Mouse (Mus musculus) layer of hippocampus, postnatal 14 days (tissue): ENCODE results near the gene Rxrb. TPM values are rescaled to one million over a fixed set of nuclear protein-coding genes. Genes with fewer than 3 reads are reported as not detected.

ENCODE experiments used
- DNase-seq, 2 experiments: peaks; one replicate each; pipeline ENCODE4 v3.0.0; 2021 to 2022; ENCODE audit warnings: low spot score in 2 of 2, mixed read lengths in 1 of 2
- microRNA-seq, 2 experiments: library from miRNA; unstranded; fragments of <30 nt; microRNA quantifications; one replicate each; pipeline ENCODE4 v1.2.0; 2021
- total RNA-seq, 2 experiments: library from RNA; stranded (reverse); gene quantifications; 2 replicates each; pipeline ENCODE4 v1.2.3; 2021

Rxrb gene
- total RNA-seq, 2 experiments from 2014 or later = 70.9 to 72.1 TPM

GRCm38 (mm10) chr17:34039562-34040450, 8.2 kb downstream of the Rxrb start:
- peak in 1 of 2 experiments; percentile 33 for DNase-seq

- DNase-seq = no peak
Measured at GRCm38 (mm10) chr17:34045941-34046340, 14.3 kb downstream of the Rxrb start.

GRCm38 (mm10) chr17:34047404-34048050, 15.9 kb downstream of the Rxrb start:
- DNase-seq = no peak

GRCm38 (mm10) chr17:34057224-34057623, 25.6 kb downstream of the Rxrb start:
- DNase-seq = no peak

- DNase-seq = no peak
Measured at GRCm38 (mm10) chr17:34068864-34069263, 37.3 kb downstream of the Rxrb start.

- DNase-seq = no peak
Measured at GRCm38 (mm10) chr17:34072091-34072490, 40.5 kb downstream of the Rxrb start.

- peak; percentile 48 to 77 for DNase-seq
Measured at GRCm38 (mm10) chr17:34075271-34075670, 43.7 kb downstream of the Rxrb start.

- DNase-seq = peak; percentile 65 to 84
Measured at GRCm38 (mm10) chr17:34077549-34077948, 45.9 kb downstream of the Rxrb start.

GRCm38 (mm10) chr17:34078148-34078547, 46.5 kb downstream of the Rxrb start:
- DNase-seq = no peak

GRCm38 (mm10) chr17:34079002-34079401, 47.4 kb downstream of the Rxrb start:
- DNase-seq = no peak

GRCm38 (mm10) chr17:34079621-34080020, 48.0 kb downstream of the Rxrb start:
- peak in 1 of 2 experiments; percentile 80 for DNase-seq

GRCm38 (mm10) chr17:34083104-34083503, 51.5 kb downstream of the Rxrb start:
- DNase-seq = no peak

- no peak for DNase-seq
Measured at GRCm38 (mm10) chr17:34087386-34087785, 55.8 kb downstream of the Rxrb start.

Small RNAs within 50 kb of the gene (microRNA-seq; reads per million reads assigned to microRNA genes)
- 0 to 0.68 reads per million in 2 experiments for gene Mir219a-1
- 0 reads per million in 2 experiments for gene Mir219c

Other genes starting within 250 kb of the Rxrb start
- gene Angptl4, start 250.0 kb upstream of the Rxrb start, total RNA-seq = 1 to 10 TPM; 4.8 to 5.8 TPM
- gene Kank3, start 221.3 kb upstream of the Rxrb start, total RNA-seq = 10 to 100 TPM; 45.2 to 48.1 TPM
- 100 to 1,000 TPM; 776 to 830 TPM for gene Rps28, start 207.2 kb upstream of the Rxrb start, total RNA-seq
- 100 to 1,000 TPM; 209 to 232 TPM for gene Ndufa7, start 207.2 kb upstream of the Rxrb start, total RNA-seq
- gene Cd320, start 188.7 kb upstream of the Rxrb start, total RNA-seq = 10 to 100 TPM; 25.9 to 28.8 TPM
- gene Gm7029, start 158.0 kb upstream of the Rxrb start, total RNA-seq = not detected
- gene Kifc1, start 141.2 kb upstream of the Rxrb start, total RNA-seq = 1 to 10 TPM; 2.9 to 4.5 TPM
- under 1 TPM in 1 of 2 experiments, not detected in 1; 0.50 TPM for gene Platr17, start 126.7 kb upstream of the Rxrb start, total RNA-seq
- 10 to 100 TPM; 28.0 to 28.6 TPM for gene Daxx, start 122.4 kb upstream of the Rxrb start, total RNA-seq
- 10 to 100 TPM; 27.4 to 34.4 TPM for gene Tapbp, start 115.9 kb upstream of the Rxrb start, total RNA-seq
- 10 to 100 TPM; 30.5 to 34.0 TPM for gene Zbtb22, start 115.9 kb upstream of the Rxrb start, total RNA-seq
- gene Rgl2, start 102.3 kb upstream of the Rxrb start, total RNA-seq = 10 to 100 TPM; 67.0 to 68.9 TPM
- gene Pfdn6, start 91.5 kb upstream of the Rxrb start, total RNA-seq = 10 to 100 TPM; 89.3 to 93.4 TPM
- gene Wdr46, start 91.2 kb upstream of the Rxrb start, total RNA-seq = 10 to 100 TPM; 17.5 to 18.5 TPM
- gene B3galt4, start 80.3 kb upstream of the Rxrb start, total RNA-seq = 1 to 10 TPM; 5.4 to 6.8 TPM
- gene Vps52, start 76.0 kb upstream of the Rxrb start, total RNA-seq = 10 to 100 TPM; 78.5 to 84.4 TPM
- gene Rps18, start 75.8 kb upstream of the Rxrb start, total RNA-seq = 100 to 1,000 TPM; 356 to 380 TPM
- 10 to 100 TPM; 14.4 to 15.9 TPM for gene H2-K1, start 31.5 kb upstream of the Rxrb start, total RNA-seq
- gene Ring1, start 7.1 kb upstream of the Rxrb start, total RNA-seq = 10 to 100 TPM; 32.5 to 37.8 TPM
- gene H2-Ke6, start 3.8 kb upstream of the Rxrb start, total RNA-seq = 10 to 100 TPM; 48.0 to 48.7 TPM
- 10 to 100 TPM; 91.2 to 97.5 TPM for gene Slc39a7, start 130 bp upstream of the Rxrb start, total RNA-seq
- gene Col11a2, start 7.6 kb downstream of the Rxrb start, total RNA-seq = 10 to 100 TPM; 26.8 to 27.4 TPM
- not detected for gene H2-Oa, start 60.5 kb downstream of the Rxrb start, total RNA-seq
- 10 to 100 TPM; 36.8 to 38.0 TPM for gene H2-DMa, start 87.7 kb downstream of the Rxrb start, total RNA-seq
- gene Brd2, start 90.8 kb downstream of the Rxrb start, total RNA-seq = 100 to 1,000 TPM; 248 to 278 TPM
- 1 to 10 TPM in 1 of 2 experiments, under 1 TPM in 1; 0.55 to 1.0 TPM for gene H2-DMb2, start 111.5 kb downstream of the Rxrb start, total RNA-seq
- gene H2-DMb1, start 121.3 kb downstream of the Rxrb start, total RNA-seq = under 1 TPM; 0.65 to 0.98 TPM
- 1 to 10 TPM; 2.8 to 3.2 TPM for gene Tap1, start 155.7 kb downstream of the Rxrb start, total RNA-seq
- gene Psmb9, start 156.0 kb downstream of the Rxrb start, total RNA-seq = 1 to 10 TPM; 1.1 to 1.8 TPM
- 1 to 10 TPM; 2.5 to 2.6 TPM for gene Psmb8, start 165.9 kb downstream of the Rxrb start, total RNA-seq
- 1 to 10 TPM; 5.7 to 5.9 TPM for gene Tap2, start 171.7 kb downstream of the Rxrb start, total RNA-seq
- under 1 TPM in 1 of 2 experiments, not detected in 1; 0.69 TPM for gene H2-Ob, start 207.1 kb downstream of the Rxrb start, total RNA-seq
- gene H2-Ab1, start 225.9 kb downstream of the Rxrb start, total RNA-seq = 1 to 10 TPM; 2.3 to 2.7 TPM